Mouse (Mus musculus) testis, adult 2 months (tissue): ENCODE data around the gene Gtpbp6. TPM values are rescaled to one million over a fixed set of nuclear protein-coding genes. Genes with fewer than 3 reads are reported as not detected.

ENCODE experiments used
- H3K27ac ChIP-seq: fragments of 200-500 bp; 2 replicates; pipeline ENCODE4 v1.5.1; 2012; ENCODE audit warnings: low read depth, low read length; ENCODE audit not compliant: control insufficient read depth, insufficient read depth
- H3K27me3 ChIP-seq: fragments of 200-500 bp; 2 replicates; pipeline ENCODE4 v1.6.1; 2012; ENCODE audit warnings: mild to moderate bottlenecking, low read length, moderate library complexity; ENCODE audit not compliant: control insufficient read depth, insufficient read depth
- H3K36me3 ChIP-seq: fragments of 200-500 bp; 2 replicates; pipeline ENCODE4 v1.6.1; 2012; ENCODE audit warnings: mild to moderate bottlenecking, low read length; ENCODE audit not compliant: control insufficient read depth, insufficient read depth
- H3K4me1 ChIP-seq: fragments of 200-500 bp; 2 replicates; pipeline ENCODE4 v1.6.1; 2012; ENCODE audit warnings: low read length; ENCODE audit not compliant: control insufficient read depth, insufficient read depth
- H3K4me3 ChIP-seq: fragments of 200-500 bp; 2 replicates; pipeline ENCODE4 v1.5.1; 2012; ENCODE audit warnings: low read depth, mild to moderate bottlenecking, low read length, moderate library complexity, mixed read lengths; ENCODE audit not compliant: control insufficient read depth
- CTCF ChIP-seq: fragments of 200-500 bp; IDR thresholded peaks from 2 replicates; pipeline ENCODE4 v1.5.1; 2012; ENCODE audit warnings: low read depth, mild to moderate bottlenecking, inconsistent platforms, low read length, moderate library complexity; ENCODE audit not compliant: control insufficient read depth, insufficient read depth, insufficient replicate concordance
- POLR2A ChIP-seq: fragments of 200-500 bp; IDR thresholded peaks from 2 replicates; pipeline ENCODE4 v1.6.1; 2012; ENCODE audit warnings: low read depth, mild to moderate bottlenecking, inconsistent platforms, low read length, moderate library complexity; ENCODE audit not compliant: control insufficient read depth
- polyA plus RNA-seq: library from polyadenylated mRNA; depleted of rRNA; stranded (reverse); fragments of >200 nt; gene quantifications from 2 replicates; pipeline ENCODE4 v1.2.3, GENCODE M21; 2012

The Gtpbp6 gene
- polyA plus RNA-seq, 1 experiment, result 13.9 TPM

DNA sequence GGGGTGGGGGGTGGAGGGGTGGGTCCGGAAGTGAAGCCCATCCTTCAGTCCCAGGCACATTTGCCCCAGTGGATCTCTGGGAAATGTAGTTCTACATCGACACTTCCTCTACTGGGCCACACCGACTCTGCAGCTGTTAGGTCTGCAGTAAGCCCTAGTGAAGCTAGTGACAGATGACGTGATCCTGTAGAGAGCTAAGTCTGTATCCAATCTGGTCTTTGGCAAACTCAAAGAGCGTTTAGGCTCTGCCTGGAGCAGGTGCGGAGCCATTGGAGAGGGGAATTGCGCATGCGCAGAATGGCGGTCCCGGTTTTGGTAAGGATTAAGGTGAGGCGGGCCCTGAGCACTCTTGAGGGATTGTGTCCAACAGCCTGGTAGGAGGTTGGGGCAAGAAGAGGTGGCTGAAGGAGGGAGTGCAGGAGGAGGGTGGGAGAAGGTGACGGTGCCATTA, 2.0 kb upstream of the Gtpbp6 start, which contains the start of gene Zfp605:
Zfp605 (plus strand) TSS at position 102 of the 451 bp plus-strand sequence.
- peaks cover 9% of the 10 kb centered on the region for H3K4me1 ChIP-seq
- no peaks in the 10 kb centered on the region for H3K36me3 ChIP-seq
- H3K27ac ChIP-seq, result peak within 1 kb of the TSS; percentile 69
- peak within 1 kb of the TSS; percentile 85 for H3K4me3 ChIP-seq
- no peaks in the 10 kb centered on the region for H3K27me3 ChIP-seq
- TF ChIP-seq CTCF, result no peak
- TF ChIP-seq POLR2A, result no peak

DNA sequence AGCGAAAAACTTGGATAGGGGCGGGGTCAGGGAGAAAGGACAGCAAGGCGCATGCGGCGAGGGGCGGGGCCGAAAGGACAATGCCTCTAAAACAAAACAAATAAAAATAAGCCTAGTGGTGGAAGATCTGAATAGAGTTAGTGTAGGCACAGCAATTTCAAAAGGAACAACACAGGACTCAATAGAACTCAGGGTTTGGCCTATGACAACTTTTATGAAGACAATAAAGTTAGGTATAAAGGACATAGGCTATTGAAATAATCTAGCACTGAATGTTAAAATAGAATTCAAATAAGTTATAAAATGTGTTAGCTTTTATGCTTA, 270 bp upstream of the Gtpbp6 start:
- no peak for TF ChIP-seq CTCF
- no peak for TF ChIP-seq POLR2A
- Histone ChIP-seq H3K27me3 (no peaks in the 10 kb centered on the region), H3K4me3 (peak overlapping the region; percentile 94), H3K36me3 (no peaks in the 10 kb centered on the region), H3K4me1 (peaks cover 9% of the 10 kb centered on the region), H3K27ac (no peak overlapping the region)

DNA sequence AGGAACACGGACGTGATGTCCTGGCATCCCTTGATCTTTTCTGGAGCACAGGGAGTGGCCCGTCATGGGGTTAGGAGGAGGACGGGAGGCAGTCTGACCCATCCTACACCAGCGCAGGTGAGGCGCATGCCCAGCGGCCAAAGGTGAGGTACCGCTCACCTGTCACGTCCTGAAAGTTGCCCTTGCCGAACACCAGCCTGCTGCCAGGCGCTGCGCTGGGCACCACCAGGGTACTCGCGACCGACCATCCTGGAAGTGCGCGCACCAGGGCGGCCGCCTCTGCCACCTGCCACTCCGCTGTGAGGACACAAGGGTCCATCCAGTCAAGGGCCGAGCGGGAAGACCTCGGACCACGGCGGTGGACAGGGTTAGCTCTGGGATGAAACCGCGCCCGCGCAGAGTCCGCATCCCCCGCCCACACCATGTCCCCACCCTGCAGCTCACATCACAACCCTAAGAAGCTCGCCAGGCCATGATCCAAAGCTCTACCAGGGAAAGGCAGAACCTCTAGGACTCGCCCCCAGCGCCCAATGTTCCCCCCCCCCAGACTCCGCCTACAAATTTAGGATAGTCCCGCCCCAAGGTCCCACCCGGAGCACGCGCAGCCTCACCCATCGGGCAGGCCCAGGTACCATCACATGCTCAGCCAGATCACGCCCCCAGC, 964 bp downstream of the Gtpbp6 start:
- Histone ChIP-seq H3K36me3 (no peaks in the 10 kb centered on the region), H3K4me1 (peaks cover 16% of the 10 kb centered on the region), H3K4me3 (peak overlapping the region; percentile 94), H3K27ac (peak overlapping the region; percentile 86), H3K27me3 (no peaks in the 10 kb centered on the region)
- TF ChIP-seq POLR2A (no peak), CTCF (no peak)

DNA sequence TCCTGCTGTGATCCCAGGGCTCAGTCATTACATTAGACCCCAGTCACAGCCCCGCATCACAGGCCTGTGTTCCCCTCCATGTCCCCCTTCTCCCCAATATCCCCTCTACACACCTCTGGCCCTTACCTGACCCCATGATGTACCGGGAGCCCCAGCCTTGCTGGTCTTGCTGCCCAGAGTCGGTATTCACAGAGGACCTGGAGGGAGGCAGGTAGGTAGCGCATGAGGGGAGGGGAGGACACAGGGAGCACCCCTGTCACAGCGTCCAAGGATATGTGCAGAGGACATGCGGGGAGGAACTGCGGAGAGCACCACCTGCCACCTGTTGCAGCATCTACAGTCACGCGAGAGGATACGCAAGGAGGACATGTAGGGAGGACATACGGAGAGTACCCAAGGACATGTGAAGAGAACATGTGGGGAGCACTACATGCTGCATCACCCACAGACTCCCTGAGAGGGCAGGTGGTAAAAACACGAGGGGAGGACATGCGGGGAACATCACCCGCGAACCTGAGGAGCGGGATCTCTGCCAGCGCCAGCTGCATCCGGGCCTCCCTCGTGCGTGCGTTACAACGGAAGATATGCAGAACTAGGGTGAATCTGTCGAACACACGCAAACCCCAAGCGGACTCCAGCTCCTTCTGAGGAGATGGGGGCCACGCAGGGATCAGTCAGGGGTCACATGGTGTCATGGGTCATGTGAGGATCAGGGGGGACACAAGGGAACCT, 1.7 kb downstream of the Gtpbp6 start:
- TF ChIP-seq POLR2A (0 out of 2 replicates have a peak, but pooled peaks have one; percentile 3), CTCF (no peak)
- Histone ChIP-seq H3K4me1 (peaks cover 18% of the 10 kb centered on the region), H3K27me3 (no peaks in the 10 kb centered on the region), H3K4me3 (no peak overlapping the region), H3K27ac (no peak overlapping the region), H3K36me3 (no peaks in the 10 kb centered on the region)

DNA sequence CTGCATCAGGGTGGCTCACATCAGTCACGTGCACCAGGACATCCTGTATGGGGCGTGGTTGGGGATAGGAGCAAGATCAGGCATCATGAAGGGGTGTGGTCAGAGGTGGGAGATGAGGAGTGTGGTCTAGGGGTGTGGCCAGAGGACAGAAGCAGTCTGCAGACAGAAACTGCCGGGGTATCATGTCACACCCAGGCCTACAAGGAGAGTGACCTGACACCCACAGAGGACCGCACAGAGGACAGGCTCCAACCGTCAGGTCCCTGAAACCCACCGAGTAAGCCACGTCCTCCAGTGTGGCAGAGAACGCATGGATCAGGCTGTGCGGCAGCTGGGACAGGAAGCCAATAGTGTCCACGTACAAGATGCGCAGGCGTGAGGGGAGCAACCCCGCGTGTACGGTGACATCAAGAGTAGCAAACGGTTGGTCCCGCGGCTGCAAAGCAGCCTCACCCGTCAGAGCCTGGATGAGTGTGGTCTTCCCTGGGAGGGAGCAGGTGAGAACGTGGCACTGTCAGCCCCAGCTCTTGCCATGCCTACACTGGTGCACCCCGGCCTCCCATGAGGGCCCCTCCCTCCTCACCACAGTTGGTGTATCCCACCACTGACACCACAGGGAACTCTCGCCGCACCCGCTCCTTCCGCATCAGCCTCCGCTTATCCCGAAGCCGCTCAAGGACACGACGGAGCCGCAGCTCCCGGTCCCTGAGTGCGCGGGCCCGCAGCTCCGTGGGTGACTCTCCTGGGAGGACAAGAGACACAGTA, 3.2 kb downstream of the Gtpbp6 start:
- no peaks in the 10 kb centered on the region for H3K36me3 ChIP-seq
- H3K4me3 ChIP-seq, result no peak overlapping the region
- H3K27me3 ChIP-seq, result no peaks in the 10 kb centered on the region
- H3K27ac ChIP-seq, result no peak overlapping the region
- peaks cover 25% of the 10 kb centered on the region for H3K4me1 ChIP-seq
- TF ChIP-seq POLR2A, result no peak
- no peak for TF ChIP-seq CTCF

DNA sequence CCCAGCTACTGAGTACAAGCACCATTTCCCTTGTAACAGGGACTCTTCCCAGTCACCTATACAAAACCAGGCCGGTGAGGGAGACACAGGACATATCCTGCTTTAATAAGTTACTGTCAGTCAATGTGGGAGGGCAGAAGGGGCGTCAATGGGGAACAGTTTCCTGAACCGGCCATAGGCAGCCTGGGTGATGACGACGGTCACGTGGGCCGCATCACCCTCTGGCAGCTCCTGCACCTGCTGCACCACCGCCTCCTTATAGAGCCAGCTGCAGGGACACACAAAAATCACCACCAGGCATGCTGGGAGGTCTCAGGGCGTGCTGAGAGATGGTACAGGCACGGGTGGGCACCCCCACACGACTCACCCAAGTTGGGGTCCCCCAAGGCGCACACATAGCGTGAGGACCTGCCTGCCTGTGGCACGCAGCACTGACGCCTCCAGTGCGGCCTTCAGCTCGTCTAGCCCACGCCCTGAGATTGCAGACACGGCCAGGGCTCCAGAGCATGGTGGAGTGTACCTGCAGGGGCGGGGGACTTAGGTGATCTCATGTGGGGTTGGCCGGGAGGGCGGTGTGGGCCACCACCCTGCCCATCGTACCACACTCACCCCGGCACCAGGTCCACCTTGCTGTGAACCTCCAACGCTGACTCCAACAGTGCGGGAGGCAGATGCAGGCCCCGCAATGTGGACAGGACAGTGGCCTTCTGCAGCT, 3.9 kb downstream of the Gtpbp6 start:
- H3K4me1 ChIP-seq, result peaks cover 25% of the 10 kb centered on the region
- H3K36me3 ChIP-seq, result no peaks in the 10 kb centered on the region
- H3K4me3 ChIP-seq, result no peak overlapping the region
- H3K27me3 ChIP-seq, result no peaks in the 10 kb centered on the region
- no peak for TF ChIP-seq POLR2A
- TF ChIP-seq CTCF, result no peak
- no peak overlapping the region for H3K27ac ChIP-seq
